Mouse (Mus musculus): ENCODE results near the gene Prkcb.

The Prkcb gene

GRCm38 (mm10) chr7:122584421-122585151 is 296.0 kb downstream of the Prkcb start:
- DNase-seq (ENCODE audit: low read depth, low spot score): no peak

DNA sequence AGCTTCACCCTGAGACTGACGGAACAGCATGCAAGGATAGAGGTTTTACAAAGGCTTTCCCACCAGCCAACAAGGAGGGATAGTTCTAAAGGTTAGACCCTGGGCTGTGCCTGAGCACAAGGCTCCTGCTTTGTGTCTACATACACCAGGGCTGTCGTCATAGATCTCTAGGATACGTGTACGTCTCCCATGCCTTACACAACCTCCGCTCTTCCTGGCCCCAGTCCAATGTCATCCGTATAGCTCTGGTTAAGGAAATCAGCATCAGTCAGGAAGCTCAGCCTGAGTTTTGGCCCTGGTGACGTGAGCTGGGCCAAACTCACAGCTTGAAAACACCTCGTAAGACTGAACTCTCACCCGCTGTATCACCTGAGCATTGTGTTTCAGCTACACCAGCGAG is 307.3 kb downstream of the Prkcb start:
- DNase-seq (ENCODE audit: low read depth, low spot score): no peak

DNA sequence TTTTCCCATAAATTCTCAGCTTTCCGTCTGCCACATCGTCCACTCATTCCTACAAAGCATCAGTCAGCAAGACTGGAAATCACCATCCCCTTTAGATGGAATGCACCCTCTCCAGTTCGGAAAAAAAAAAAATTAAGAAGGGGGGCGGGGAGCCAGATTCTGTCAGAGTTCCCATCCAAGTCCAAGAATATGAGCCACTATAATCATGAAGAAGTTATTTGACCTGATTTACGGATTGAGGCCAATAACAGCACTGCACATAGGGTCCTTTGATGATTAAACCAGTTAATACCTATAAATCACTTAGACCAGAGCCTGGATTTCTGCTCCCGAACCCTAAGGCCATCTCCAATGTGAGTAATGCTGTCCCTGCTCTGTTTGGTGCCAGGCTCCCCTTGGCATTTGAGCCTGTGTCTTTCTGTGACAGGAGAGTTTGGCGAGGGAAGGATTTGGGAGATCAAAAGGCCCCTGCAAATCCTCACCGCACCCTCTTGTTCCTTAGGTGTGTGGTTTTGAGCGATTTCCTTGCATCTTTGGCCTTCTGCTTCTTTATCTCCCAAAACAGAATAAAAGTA is 308.1 kb downstream of the Prkcb start:
- no peak for DNase-seq (ENCODE audit: low read depth, low spot score)

DNA sequence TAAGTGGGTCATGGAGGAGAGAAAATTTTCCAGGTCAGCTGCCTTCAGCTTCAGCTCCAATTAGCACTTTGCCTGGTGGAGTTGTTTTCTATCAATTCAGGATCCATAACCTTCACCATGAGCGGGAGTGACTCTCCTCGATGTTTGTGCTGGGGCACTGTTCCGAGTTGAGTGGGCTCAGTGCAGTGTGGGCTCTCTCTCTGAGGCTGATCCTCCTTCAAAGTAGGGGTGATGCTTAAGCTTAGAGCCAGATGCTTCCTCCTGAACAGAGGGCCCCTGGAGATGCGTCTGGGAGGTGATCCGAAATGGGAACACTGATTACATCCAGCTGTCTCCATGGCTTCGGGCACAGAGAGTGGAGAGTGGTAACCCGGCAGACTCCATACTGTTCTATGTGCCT is 308.8 kb downstream of the Prkcb start:
- no peak for DNase-seq (ENCODE audit: low read depth, low spot score)

GRCm38 (mm10) chr7:122600856-122601255 is 312.3 kb downstream of the Prkcb start:
- no peak for DNase-seq (ENCODE audit: low read depth, low spot score)

- DNase-seq (ENCODE audit: low read depth, low spot score): peak; percentile 41
These were observed 316.5 kb downstream of the Prkcb start for GRCm38 (mm10) chr7:122605066-122605465.

GRCm38 (mm10) chr7:122609420-122609819 is 320.9 kb downstream of the Prkcb start:
- peak; percentile 27 for DNase-seq (ENCODE audit: low read depth, low spot score)

- peak; percentile 6 for DNase-seq (ENCODE audit: low read depth, low spot score)
These were observed 321.6 kb downstream of the Prkcb start for GRCm38 (mm10) chr7:122610161-122610560.

GRCm38 (mm10) chr7:122613876-122614275 is 325.3 kb downstream of the Prkcb start:
- DNase-seq (ENCODE audit: low read depth, low spot score): no peak

DNA sequence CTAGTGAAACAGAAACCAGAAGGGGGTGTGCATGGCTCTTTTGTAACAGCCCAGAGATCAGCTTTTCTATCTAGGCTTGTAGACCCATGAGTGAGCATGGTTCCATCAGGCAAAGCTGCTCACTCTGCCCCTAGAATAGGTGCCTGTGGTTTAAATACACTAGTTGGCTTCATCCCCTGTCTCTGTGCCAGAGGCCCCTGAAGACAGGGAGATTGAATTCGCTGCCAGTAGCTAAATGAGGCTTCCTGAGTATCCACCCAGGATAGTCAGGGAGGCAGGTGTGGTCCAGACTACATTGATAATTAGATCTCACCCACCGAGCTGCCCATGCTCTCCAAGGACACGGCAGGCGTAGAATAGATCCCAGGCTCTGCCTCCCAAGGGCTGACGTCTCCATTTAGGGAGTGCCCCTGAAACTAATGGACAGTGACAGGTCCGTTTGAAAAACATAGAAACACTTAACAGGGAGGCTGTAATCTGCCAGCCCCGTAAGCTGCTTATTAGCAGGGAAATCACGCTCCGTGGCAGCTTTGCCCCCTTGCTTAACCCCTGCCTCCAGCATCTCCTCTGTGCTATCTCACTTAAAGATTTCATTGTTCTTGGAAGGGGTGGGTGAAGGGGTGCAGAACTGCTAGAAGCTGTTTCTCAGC is 333.7 kb downstream of the Prkcb start:
- no peak for DNase-seq (ENCODE audit: low read depth, low spot score)

DNA sequence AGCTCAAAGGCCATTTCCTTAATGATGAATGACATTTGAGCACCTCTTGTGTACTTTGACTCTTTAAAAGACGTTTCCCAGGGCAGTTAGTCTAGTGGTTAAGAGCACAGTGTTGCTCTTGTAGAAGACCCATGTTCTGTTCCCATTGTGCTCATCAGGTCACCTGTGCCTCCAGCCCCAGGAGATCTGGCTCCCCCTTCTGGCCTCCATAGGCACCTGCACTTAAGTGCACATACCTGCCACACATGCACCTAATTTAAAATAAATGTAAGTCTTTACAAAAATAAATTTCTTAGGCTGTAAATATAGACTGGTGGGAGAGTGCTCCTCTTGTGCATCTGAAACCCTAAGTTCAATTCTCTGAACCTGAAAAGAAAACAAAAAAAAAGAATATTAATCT is 335.2 kb downstream of the Prkcb start:
- DNase-seq (ENCODE audit: low read depth, low spot score): no peak

GRCm38 (mm10) chr7:122628050-122628449 is 339.5 kb downstream of the Prkcb start:
- DNase-seq (ENCODE audit: low read depth, low spot score): no peak

DNA sequence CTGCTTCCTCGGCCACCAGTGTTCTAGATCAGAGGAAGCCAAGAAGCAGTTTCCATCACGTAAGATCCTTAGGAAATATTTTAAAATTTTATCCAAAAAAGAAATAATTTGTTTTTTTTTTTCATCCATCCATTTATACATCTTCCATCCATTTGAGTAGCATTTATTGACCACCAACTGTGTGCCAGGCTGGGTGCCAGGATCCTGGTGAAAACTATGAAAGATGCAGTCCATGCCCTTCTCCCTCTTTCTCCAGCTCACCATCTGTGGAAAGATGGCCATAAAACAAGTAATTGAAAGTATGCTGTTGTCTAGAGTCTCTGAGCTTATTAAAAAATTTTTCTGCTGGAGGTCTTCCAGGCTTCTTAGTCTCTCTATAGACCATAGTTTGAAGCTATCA is 341.8 kb downstream of the Prkcb start:
- no peak for DNase-seq (ENCODE audit: low read depth, low spot score)

GRCm38 (mm10) chr7:122631151-122631550 is 342.6 kb downstream of the Prkcb start:
- DNase-seq (ENCODE audit: low read depth, low spot score): no peak

DNA sequence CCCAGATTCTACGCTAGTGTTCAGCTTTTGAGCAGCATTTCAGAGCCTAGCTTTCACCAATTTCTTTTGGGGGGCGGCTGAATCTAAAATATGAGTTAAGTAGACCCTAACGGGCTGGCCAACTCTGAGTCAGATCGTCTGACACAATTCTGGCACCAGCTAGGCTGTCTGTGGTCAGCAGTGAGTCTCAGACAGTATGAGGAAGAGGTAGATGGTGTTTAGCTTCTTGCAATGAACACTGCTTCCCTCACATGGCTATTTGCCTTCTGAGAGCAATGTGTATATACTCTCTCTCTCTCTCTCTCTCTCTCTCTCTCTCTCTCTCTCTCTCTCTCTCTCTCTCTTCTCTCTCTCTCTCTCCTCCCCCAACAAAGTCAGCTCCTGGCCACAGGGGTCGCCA is 344.4 kb downstream of the Prkcb start:
- DNase-seq (ENCODE audit: low read depth, low spot score): no peak

GRCm38 (mm10) chr7:122633463-122633862 is 344.9 kb downstream of the Prkcb start:
- no peak for DNase-seq (ENCODE audit: low read depth, low spot score)

GRCm38 (mm10) chr7:122643676-122644075 is 355.1 kb downstream of the Prkcb start:
- no peak for DNase-seq (ENCODE audit: low read depth, low spot score)

- no peak for DNase-seq (ENCODE audit: low read depth, low spot score)
These were observed 360.8 kb downstream of the Prkcb start for GRCm38 (mm10) chr7:122649306-122649705.

- no peak for DNase-seq (ENCODE audit: low read depth, low spot score)
These were observed 364.0 kb downstream of the Prkcb start for GRCm38 (mm10) chr7:122652523-122652922.

DNA sequence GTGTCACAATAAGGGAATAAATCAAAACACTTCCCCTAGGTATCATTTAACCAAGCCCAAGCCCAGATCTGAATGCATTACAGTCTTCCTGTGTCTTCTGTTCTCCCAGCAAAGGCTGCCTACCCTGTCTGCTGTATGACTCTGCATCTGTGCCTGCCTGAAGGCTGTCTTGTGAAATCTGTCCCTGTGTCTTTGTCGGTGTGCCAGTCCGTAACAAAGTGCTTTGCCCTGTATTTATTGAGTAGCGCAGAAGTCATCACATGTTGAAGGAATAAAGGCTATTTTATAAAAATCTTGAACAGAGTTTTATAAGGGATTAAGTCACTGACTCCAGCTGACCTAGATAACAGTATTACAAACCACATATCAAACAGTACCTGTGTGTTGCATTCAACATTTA is 368.1 kb downstream of the Prkcb start:
- DNase-seq (ENCODE audit: low read depth, low spot score): no peak

DNA sequence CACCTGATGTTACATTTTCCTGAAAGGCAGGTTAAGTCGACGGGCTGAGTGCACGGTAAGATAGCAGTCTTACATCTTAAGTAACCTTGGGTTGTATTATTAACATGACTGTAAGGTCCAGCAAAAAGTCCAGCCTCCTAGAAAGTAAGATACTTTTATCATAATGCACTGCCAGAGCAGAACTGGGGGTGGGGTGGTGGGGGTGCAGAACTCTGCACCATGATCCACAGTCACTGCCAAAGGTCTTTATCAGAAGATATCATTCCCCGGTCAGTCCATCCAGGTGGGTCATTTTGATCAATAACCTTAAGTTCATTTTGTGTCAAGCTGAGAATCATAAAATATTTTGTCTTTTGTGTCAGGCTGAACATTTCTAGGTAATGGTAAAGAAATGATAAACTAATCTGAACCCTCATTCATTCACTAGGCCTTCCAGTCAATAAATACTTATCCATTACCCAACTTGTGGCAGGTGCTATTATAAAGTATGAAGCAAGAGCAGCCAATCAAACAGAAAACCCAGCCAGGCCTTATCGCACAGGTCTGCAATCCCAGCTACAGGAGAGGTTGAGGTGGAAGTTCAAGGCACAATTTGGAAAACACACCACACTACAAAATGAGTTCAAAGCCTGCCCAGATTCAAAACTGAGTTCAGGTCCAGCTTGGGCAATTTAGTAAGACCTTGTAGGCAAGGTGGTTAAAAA is 369.0 kb downstream of the Prkcb start:
- no peak for DNase-seq (ENCODE audit: low read depth, low spot score)

GRCm38 (mm10) chr7:122665311-122666049 is 376.9 kb downstream of the Prkcb start:
- DNase-seq (ENCODE audit: low read depth, low spot score): no peak
